Mouse (Mus musculus): ENCODE data around the gene Cysltr2. TPM values are rescaled to one million over a fixed set of nuclear protein-coding genes. Genes with fewer than 3 reads are reported as not detected.

Cysltr2 gene
- polyA plus RNA-seq, 1 experiment from 2014 or later: 0.28 TPM

DNA sequence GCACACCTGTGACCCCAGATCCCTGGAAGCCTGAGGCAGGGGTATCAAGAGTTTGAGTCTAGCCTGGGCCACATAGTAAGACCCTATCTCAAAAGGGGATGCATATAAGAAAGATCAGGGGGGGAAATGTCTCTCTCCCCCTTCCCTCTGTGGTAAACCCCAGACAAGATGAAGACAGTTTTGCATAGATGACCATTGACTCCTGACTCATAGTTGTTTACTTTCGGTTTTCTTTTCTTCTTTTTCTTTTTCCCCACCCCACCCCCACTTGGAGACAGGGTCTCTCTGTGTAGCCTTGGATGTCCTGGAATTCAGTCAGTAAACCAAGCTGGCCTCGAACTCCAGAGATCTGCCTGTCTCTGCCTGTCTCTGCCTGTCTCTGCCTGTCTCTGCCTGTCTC lies 9.8 kb upstream of the Cysltr2 start:
- no peaks in the 10 kb centered on the region for H3K9me3 ChIP-seq (ENCODE audit: control insufficient read depth, low read length)
- no peak for ATAC-seq (ENCODE audit: insufficient read depth, low FRiP score, low TSS enrichment)
- H3K9ac ChIP-seq (ENCODE audit: low read length): no peak overlapping the region
- WGBS: 91% methylated on average over 2 of the region's 2 CpGs
- H3K27me3 ChIP-seq (ENCODE audit: control insufficient read depth, insufficient read depth, low read length): no peaks in the 10 kb centered on the region
- no peak for DNase-seq (ENCODE audit: low spot score)
- no peak overlapping the region for H3K27ac ChIP-seq (ENCODE audit: low read depth, low read length)
- no peaks in the 10 kb centered on the region for H3K36me3 ChIP-seq (ENCODE audit: control insufficient read depth, insufficient read depth, low read length)
- no peak overlapping the region for H3K4me2 ChIP-seq (ENCODE audit: low read depth)
- H3K4me1 ChIP-seq (ENCODE audit: control insufficient read depth, insufficient read depth, low read length): no peaks in the 10 kb centered on the region
- H3K4me3 ChIP-seq (ENCODE audit: low read depth, low read length): no peak overlapping the region

DNA sequence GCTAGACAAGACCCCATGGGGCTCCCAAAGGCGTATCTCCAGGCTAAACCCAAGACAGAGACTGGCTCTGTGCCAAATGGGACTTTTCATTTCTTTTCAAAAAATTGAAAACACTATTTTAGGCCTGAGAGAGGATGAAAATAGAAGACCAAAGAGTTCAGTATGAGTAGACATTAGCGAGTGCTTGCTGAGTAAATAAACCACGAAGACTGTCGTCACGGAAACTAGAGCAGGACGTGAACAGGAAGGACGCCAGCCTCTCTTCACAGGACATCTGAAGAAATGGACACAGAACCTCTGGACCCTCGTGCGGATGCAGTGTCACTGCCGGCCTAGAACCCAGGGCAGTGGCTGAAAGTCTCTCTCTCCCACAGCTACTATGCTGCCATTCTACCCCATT lies 8.8 kb upstream of the Cysltr2 start:
- no peak overlapping the region for H3K4me2 ChIP-seq (ENCODE audit: low read depth)
- DNase-seq (ENCODE audit: low spot score): no peak
- no peak overlapping the region for H3K9ac ChIP-seq (ENCODE audit: low read length)
- H3K27ac ChIP-seq (ENCODE audit: low read depth, low read length): no peak overlapping the region
- H3K4me3 ChIP-seq (ENCODE audit: low read depth, low read length): no peak overlapping the region
- WGBS: 71% methylated on average over 10 of the region's 10 CpGs
- H3K4me1 ChIP-seq (ENCODE audit: control insufficient read depth, insufficient read depth, low read length): no peaks in the 10 kb centered on the region
- no peaks in the 10 kb centered on the region for H3K9me3 ChIP-seq (ENCODE audit: control insufficient read depth, low read length)
- no peaks in the 10 kb centered on the region for H3K27me3 ChIP-seq (ENCODE audit: control insufficient read depth, insufficient read depth, low read length)
- H3K36me3 ChIP-seq (ENCODE audit: control insufficient read depth, insufficient read depth, low read length): no peaks in the 10 kb centered on the region
- no peak for ATAC-seq (ENCODE audit: insufficient read depth, low FRiP score, low TSS enrichment)

DNA sequence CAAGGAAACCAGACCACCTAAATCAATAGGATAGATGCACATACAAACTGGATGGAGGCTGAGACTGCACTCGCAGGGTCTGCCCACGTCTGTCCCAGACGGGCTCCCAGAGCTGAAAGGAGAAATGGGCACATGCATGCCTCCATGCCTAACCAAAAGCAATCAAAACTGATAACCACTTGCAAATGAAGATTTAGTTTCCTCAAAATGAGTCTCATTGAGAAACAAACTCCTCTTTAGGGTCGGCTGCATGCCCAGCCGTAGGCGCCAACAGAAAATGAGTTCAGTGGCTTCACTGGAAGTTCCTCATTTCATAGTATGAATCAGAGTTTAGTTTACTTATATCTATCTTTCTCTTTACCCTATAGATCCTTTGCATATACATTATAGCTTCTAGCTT lies 7.9 kb upstream of the Cysltr2 start:
- Histone ChIP-seq H3K4me1 (ENCODE audit: control insufficient read depth, insufficient read depth, low read length) (no peaks in the 10 kb centered on the region), H3K27me3 (ENCODE audit: control insufficient read depth, insufficient read depth, low read length) (no peaks in the 10 kb centered on the region), H3K9ac (ENCODE audit: low read length) (no peak overlapping the region), H3K36me3 (ENCODE audit: control insufficient read depth, insufficient read depth, low read length) (no peaks in the 10 kb centered on the region), H3K4me2 (ENCODE audit: low read depth) (no peak overlapping the region), H3K9me3 (ENCODE audit: control insufficient read depth, low read length) (no peaks in the 10 kb centered on the region), H3K27ac (ENCODE audit: low read depth, low read length) (no peak overlapping the region), H3K4me3 (ENCODE audit: low read depth, low read length) (no peak overlapping the region)
- ATAC-seq (ENCODE audit: insufficient read depth, low FRiP score, low TSS enrichment) (no peak), DNase-seq (ENCODE audit: low spot score) (no peak)
- 93% methylated on average over 6 of the region's 6 CpGs for WGBS

DNA sequence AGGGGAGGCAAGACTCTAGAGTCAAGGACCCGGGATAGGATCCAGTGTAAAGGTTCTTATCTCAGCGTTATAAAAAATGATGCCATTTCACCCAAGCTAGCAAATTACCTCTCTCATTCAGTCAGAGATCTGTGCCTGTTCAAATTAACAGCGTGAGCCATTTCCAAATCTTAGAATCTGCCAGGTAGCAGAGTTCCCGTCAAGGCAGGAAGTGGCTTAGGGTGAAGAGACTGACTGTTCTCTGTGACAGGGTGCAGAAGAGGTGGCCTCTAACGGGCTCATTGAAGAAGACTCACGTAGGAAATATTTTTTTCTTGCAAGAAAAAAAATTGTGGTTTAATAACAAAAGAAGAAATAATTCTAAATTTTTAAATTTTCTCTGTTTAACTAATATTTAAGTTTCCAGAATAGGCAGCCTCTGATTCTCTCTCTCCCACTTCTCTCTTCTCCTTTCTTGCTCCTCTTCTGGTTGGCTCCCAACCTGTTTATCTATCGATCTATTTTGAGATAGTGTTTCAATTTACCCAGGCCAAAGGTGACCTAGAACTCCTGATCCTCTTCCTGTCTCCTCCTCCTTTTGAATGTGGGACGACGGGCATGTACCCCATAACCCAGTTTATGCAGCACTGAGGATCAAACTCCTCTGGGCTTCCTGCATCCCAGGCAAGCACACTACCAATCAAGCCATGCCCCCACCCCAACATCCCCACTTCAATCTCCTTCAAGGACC lies 3.5 kb downstream of the Cysltr2 start:
- Histone ChIP-seq H3K4me3 (ENCODE audit: low read depth, low read length) (no peak overlapping the region), H3K27ac (ENCODE audit: low read depth, low read length) (no peak overlapping the region), H3K27me3 (ENCODE audit: control insufficient read depth, insufficient read depth, low read length) (no peaks in the 10 kb centered on the region), H3K9me3 (ENCODE audit: control insufficient read depth, low read length) (no peaks in the 10 kb centered on the region), H3K4me1 (ENCODE audit: control insufficient read depth, insufficient read depth, low read length) (no peaks in the 10 kb centered on the region), H3K36me3 (ENCODE audit: control insufficient read depth, insufficient read depth, low read length) (no peaks in the 10 kb centered on the region), H3K9ac (ENCODE audit: low read length) (no peak overlapping the region), H3K4me2 (ENCODE audit: low read depth) (no peak overlapping the region)
- WGBS: 84% methylated on average over 9 of the region's 9 CpGs
- DNase-seq (ENCODE audit: low spot score) (no peak), ATAC-seq (ENCODE audit: insufficient read depth, low FRiP score, low TSS enrichment) (no peak)

DNA sequence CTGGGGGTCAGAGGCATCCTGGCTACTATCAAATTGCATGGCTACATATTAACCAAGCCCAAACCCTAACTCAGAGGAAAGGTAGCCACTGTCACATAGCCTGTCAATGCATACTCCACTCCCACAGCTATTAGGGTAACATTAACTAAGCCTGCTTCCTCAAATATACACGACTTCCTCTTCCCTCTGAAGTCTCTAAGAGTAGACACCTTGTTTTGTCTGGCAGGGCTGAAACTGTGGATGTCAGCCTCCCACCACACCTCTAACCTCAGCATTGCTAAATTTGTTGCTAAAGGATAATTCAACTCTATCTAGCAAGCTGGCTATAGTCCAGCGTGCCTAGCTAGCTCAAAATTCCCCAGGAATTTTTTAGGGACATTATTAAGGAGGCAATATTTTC lies 7.2 kb downstream of the Cysltr2 start:
- no peak overlapping the region for H3K27ac ChIP-seq (ENCODE audit: low read depth, low read length)
- H3K4me3 ChIP-seq (ENCODE audit: low read depth, low read length): no peak overlapping the region
- H3K27me3 ChIP-seq (ENCODE audit: control insufficient read depth, insufficient read depth, low read length): no peaks in the 10 kb centered on the region
- no peak overlapping the region for H3K4me2 ChIP-seq (ENCODE audit: low read depth)
- ATAC-seq (ENCODE audit: insufficient read depth, low FRiP score, low TSS enrichment) (no peak), DNase-seq (ENCODE audit: low spot score) (no peak)
- no peaks in the 10 kb centered on the region for H3K4me1 ChIP-seq (ENCODE audit: control insufficient read depth, insufficient read depth, low read length)
- no peaks in the 10 kb centered on the region for H3K9me3 ChIP-seq (ENCODE audit: control insufficient read depth, low read length)
- H3K36me3 ChIP-seq (ENCODE audit: control insufficient read depth, insufficient read depth, low read length): no peaks in the 10 kb centered on the region
- H3K9ac ChIP-seq (ENCODE audit: low read length): no peak overlapping the region
- WGBS: 83% methylated on average over 2 of the region's 2 CpGs

DNA sequence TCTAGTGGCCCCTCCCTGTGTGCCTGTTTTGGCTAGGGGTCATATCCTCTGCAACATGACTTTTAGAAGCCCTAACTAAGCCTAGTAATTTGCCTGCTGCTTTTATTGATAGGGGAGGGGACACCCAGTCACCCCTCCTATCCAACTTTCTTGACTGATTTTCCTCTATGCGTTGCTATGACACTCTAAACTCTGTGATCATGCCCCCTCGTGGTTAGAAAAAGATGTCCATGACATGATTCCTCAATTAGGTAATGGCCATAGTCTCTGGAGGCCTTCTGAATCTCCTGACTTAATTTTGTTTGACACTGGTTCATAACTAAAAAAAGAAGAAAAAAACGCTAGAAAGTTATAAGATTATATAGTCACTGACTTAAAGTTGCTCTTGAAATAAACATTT lies 15.6 kb downstream of the Cysltr2 start:
- DNase-seq (ENCODE audit: low spot score) (no peak), ATAC-seq (ENCODE audit: insufficient read depth, low FRiP score, low TSS enrichment) (no peak)
- H3K27ac ChIP-seq (ENCODE audit: low read depth, low read length): no peak overlapping the region

DNA sequence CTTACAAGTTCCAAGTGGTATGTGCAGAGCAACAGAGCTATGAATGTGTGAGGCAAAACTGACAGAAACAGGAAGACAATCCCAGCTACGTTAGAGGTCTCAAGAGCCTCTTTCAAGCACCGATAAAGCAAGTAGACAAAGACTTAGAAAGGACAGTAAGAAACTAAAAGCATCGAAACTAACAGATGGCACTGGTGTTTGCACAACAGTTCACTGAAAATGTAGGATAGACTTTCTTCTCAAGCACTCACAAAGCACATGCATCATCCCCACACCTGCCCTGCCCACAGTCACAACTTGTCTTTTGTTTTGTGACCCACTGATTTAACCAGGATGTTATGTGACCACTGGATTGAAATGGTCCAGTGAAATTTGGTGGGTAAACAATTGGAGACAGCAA lies 17.7 kb downstream of the Cysltr2 start:
- WGBS: 90% methylated on average over 3 of the region's 3 CpGs
- H3K9ac ChIP-seq (ENCODE audit: low read length): no peak overlapping the region
- no peak for DNase-seq (ENCODE audit: low spot score)
- no peak overlapping the region for H3K4me2 ChIP-seq (ENCODE audit: low read depth)
- no peak overlapping the region for H3K4me3 ChIP-seq (ENCODE audit: low read depth, low read length)
- H3K9me3 ChIP-seq (ENCODE audit: control insufficient read depth, low read length): no peaks in the 10 kb centered on the region
- no peaks in the 10 kb centered on the region for H3K4me1 ChIP-seq (ENCODE audit: control insufficient read depth, insufficient read depth, low read length)
- H3K27me3 ChIP-seq (ENCODE audit: control insufficient read depth, insufficient read depth, low read length): no peaks in the 10 kb centered on the region
- ATAC-seq (ENCODE audit: insufficient read depth, low FRiP score, low TSS enrichment): no peak
- H3K36me3 ChIP-seq (ENCODE audit: control insufficient read depth, insufficient read depth, low read length): no peaks in the 10 kb centered on the region
- H3K27ac ChIP-seq (ENCODE audit: low read depth, low read length): no peak overlapping the region

More for the DNA sequence above, 15.6 kb downstream of the Cysltr2 start:
- no peaks in the 10 kb centered on the region for H3K9me3 ChIP-seq (ENCODE audit: control insufficient read depth, low read length)
- H3K36me3 ChIP-seq (ENCODE audit: control insufficient read depth, insufficient read depth, low read length): no peaks in the 10 kb centered on the region
- H3K4me1 ChIP-seq (ENCODE audit: control insufficient read depth, insufficient read depth, low read length): no peaks in the 10 kb centered on the region
- H3K9ac ChIP-seq (ENCODE audit: low read length): no peak overlapping the region
- H3K27me3 ChIP-seq (ENCODE audit: control insufficient read depth, insufficient read depth, low read length): no peaks in the 10 kb centered on the region
- 46% methylated on average over 3 of the region's 3 CpGs for WGBS
- H3K4me3 ChIP-seq (ENCODE audit: low read depth, low read length): no peak overlapping the region
- H3K4me2 ChIP-seq (ENCODE audit: low read depth): no peak overlapping the region

DNA sequence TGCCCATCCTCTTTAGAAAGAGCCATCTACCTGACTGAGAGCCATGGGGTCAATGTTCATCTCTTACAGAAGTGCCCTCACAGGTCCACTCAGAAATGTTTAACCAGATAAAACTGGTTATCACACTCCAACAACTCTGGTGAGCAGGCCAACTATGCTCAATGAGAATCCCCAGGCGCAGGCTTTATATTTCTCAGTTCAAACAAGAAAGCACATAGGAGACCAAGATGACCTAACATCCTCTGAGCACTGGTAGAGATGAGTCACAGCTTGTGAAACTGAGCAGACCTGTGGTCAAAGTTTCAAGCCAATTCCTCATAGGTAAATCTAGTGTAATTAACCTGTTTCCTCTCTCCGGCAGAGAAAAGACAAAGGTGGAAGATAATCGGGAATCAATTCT lies 31.6 kb downstream of the Cysltr2 start:
- H3K9ac ChIP-seq (ENCODE audit: low read length): no peak overlapping the region
- no peak overlapping the region for H3K4me2 ChIP-seq (ENCODE audit: low read depth)
- no peaks in the 10 kb centered on the region for H3K9me3 ChIP-seq (ENCODE audit: control insufficient read depth, low read length)
- no peaks in the 10 kb centered on the region for H3K4me1 ChIP-seq (ENCODE audit: control insufficient read depth, insufficient read depth, low read length)
- WGBS: 97% methylated on average over 3 of the region's 3 CpGs
- no peaks in the 10 kb centered on the region for H3K36me3 ChIP-seq (ENCODE audit: control insufficient read depth, insufficient read depth, low read length)
- ATAC-seq (ENCODE audit: insufficient read depth, low FRiP score, low TSS enrichment) (no peak), DNase-seq (ENCODE audit: low spot score) (no peak)
- H3K27me3 ChIP-seq (ENCODE audit: control insufficient read depth, insufficient read depth, low read length): no peaks in the 10 kb centered on the region
- no peak overlapping the region for H3K4me3 ChIP-seq (ENCODE audit: low read depth, low read length)
- H3K27ac ChIP-seq (ENCODE audit: low read depth, low read length): no peak overlapping the region

DNA sequence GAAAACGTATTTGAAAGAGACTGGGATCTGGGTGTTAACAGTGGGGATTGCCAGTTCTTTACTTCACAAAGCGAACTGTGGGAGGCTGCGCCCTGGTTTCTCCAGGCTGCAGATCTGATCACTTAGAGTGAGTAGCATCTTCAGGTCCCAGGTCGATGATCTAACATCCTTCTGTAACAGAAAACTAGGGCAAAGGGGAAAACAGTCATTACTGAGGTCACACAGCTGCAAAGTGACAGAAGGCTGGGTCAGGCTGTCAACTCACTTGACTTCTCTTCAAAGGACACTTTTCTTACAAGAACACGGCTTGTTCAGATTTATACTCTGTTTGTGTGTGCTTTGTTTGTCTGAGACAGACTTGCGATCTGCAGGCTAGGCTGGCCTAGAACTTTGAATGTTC lies 33.5 kb downstream of the Cysltr2 start:
- Histone ChIP-seq H3K4me1 (ENCODE audit: control insufficient read depth, insufficient read depth, low read length) (no peaks in the 10 kb centered on the region), H3K9me3 (ENCODE audit: control insufficient read depth, low read length) (no peaks in the 10 kb centered on the region), H3K4me2 (ENCODE audit: low read depth) (no peak overlapping the region), H3K27me3 (ENCODE audit: control insufficient read depth, insufficient read depth, low read length) (no peaks in the 10 kb centered on the region), H3K9ac (ENCODE audit: low read length) (no peak overlapping the region), H3K27ac (ENCODE audit: low read depth, low read length) (no peak overlapping the region), H3K4me3 (ENCODE audit: low read depth, low read length) (no peak overlapping the region), H3K36me3 (ENCODE audit: control insufficient read depth, insufficient read depth, low read length) (no peaks in the 10 kb centered on the region)
- no peak for DNase-seq (ENCODE audit: low spot score)
- no peak for ATAC-seq (ENCODE audit: insufficient read depth, low FRiP score, low TSS enrichment)
- 67% methylated on average over 6 of the region's 6 CpGs for WGBS

Data from neural tube, embryonic 11.5 days (tissue).